Mouse (Mus musculus): ENCODE results near the gene Bmyc.

- no peak for TF ChIP-seq CTCF (IDR thresholded peaks at IDR 0.05)
- no peak for TF ChIP-seq POLR2A (IDR thresholded peaks at IDR 0.05; ENCODE audit: insufficient read depth, low read depth, low read length)
Observed at GRCm38 (mm10) chr2:25661245-25661970, 45.1 kb upstream of the Bmyc start.

Data from heart, adult 2 months (tissue).